Mouse (Mus musculus) liver, embryonic 14.5 days (tissue): Measurements from ENCODE around the gene Adam8. TPM values are rescaled to one million over a fixed set of nuclear protein-coding genes. Genes with fewer than 3 reads are reported as not detected.

Experiments
- ATAC-seq: fragments of 200-750 bp; cut with Nextera tagmentation; 2 replicates; pipeline ENCODE4 v1.8.0; 2017; ENCODE audit warnings: moderate number of reproducible peaks, mild to moderate bottlenecking, moderate library complexity; ENCODE audit not compliant: insufficient read depth
- DNase-seq, 3 experiments: peaks; one replicate each; pipeline ENCODE4 v3.0.0-alpha.2; 2012 to 2013; ENCODE audit warnings: low read depth in 3 of 3, low spot score in 3 of 3
- H3K27ac ChIP-seq: fragments of 300-500 bp; sonication (generic); 2 replicates; pipeline ENCODE4 v1.5.1; 2014; ENCODE audit warnings: moderate library complexity, mild to moderate bottlenecking, control low read depth, inconsistent platforms
- H3K27me3 ChIP-seq: fragments of 300-500 bp; sonication (generic); 2 replicates; pipeline ENCODE4 v1.6.1; 2014; ENCODE audit warnings: mild to moderate bottlenecking, low read length, moderate library complexity; ENCODE audit not compliant: control insufficient read depth, insufficient read depth
- H3K36me3 ChIP-seq: fragments of 300-500 bp; sonication (generic); replicated peaks from 2 replicates; pipeline ENCODE4 v1.6.1; 2014; ENCODE audit warnings: low read depth; ENCODE audit not compliant: control insufficient read depth, insufficient read depth
- H3K4me1 ChIP-seq, 2 experiments: fragments of 200-500 bp in 1 of 2; fragments of 300-500 bp in 1 of 2; sonication (generic) in 1 of 2; replicated peaks; 2 replicates each; pipeline ENCODE4 v1.6.1; 2012 to 2014; ENCODE audit warnings: antibody characterized with exemption in 1 of 2, inconsistent platforms in 1 of 2, low read length in 1 of 2; ENCODE audit not compliant: control insufficient read depth in 2 of 2, insufficient read depth in 2 of 2
- H3K4me2 ChIP-seq: fragments of 300-500 bp; sonication (generic); 2 replicates; pipeline ENCODE4 v1.6.1; 2014; ENCODE audit warnings: low read depth, mild to moderate bottlenecking, control low read depth, moderate library complexity
- H3K4me3 ChIP-seq, 2 experiments: fragments of 200-500 bp in 1 of 2; fragments of 300-500 bp in 1 of 2; sonication (generic) in 1 of 2; 2 replicates each; pipeline ENCODE4 v1.5.1; 2012 to 2014; ENCODE audit warnings: low read depth in 2 of 2, low read length in 2 of 2, mild to moderate bottlenecking in 2 of 2, control low read depth in 1 of 2, inconsistent platforms in 1 of 2, moderate library complexity in 1 of 2; ENCODE audit not compliant: insufficient read depth in 1 of 2
- H3K9ac ChIP-seq: fragments of 300-500 bp; sonication (generic); replicated peaks from 2 replicates; pipeline ENCODE4 v1.6.1; 2014; ENCODE audit warnings: mild to moderate bottlenecking, control low read depth, moderate library complexity
- H3K9me3 ChIP-seq: fragments of 300-500 bp; sonication (generic); 2 replicates; pipeline ENCODE4 v1.6.1; 2016; ENCODE audit warnings: low read length, mixed read lengths; ENCODE audit not compliant: control insufficient read depth
- CTCF ChIP-seq: IDR thresholded peaks from 2 replicates; pipeline ENCODE4 v1.5.1; 2016; ENCODE audit warnings: antibody characterized with exemption, low read depth, control low read depth
- EP300 ChIP-seq: IDR thresholded peaks from 2 replicates; pipeline ENCODE4 v1.6.1; 2016; ENCODE audit warnings: antibody characterized with exemption, low read depth
- whole genome bisulfite sequencing: fragments of 180-500 bp; shearing (Covaris S2); extraction: QIAGEN DNeasy Blood & Tissue Kit; methylation state at CpG from one replicate; pipeline ENCODE4 v1.1.7; 2014; ENCODE audit not compliant: insufficient replicate concordance; 5-methylcytosine and 5-hydroxymethylcytosine counted together
- polyA plus RNA-seq, 2 experiments: library from polyadenylated mRNA; depleted of rRNA in 1 of 2; stranded (reverse) in 1 of 2; unstranded in 1 of 2; fragments of >200 nt; fragmentation: Nextera tagmentation in 1 of 2; extraction: Ambion mirVana in 1 of 2; gene quantifications; 2 replicates each; pipeline versions ENCODE4 v1.2.1 to v1.2.3; 2012 to 2014

The Adam8 gene
- 0.83 and 0.98 TPM in 2 replicates for polyA plus RNA-seq (2012; rRNA removed)
- polyA plus RNA-seq (2014; fragmentation: Nextera tagmentation; extraction: Ambion mirVana): 0.34 and 0.46 TPM in 2 replicates

GRCm38 (mm10) chr7:139992406-139992805 lies at the start of gene Adam8:
Adam8 (minus strand) TSS chr7:139992562.
- Histone ChIP-seq H3K9ac (no peak within 1 kb of the TSS), H3K4me2 (no peak within 1 kb of the TSS), H3K4me3 (no peak within 1 kb of the TSS), H3K9me3 (no peaks in the 10 kb centered on the region), H3K27ac (no peak within 1 kb of the TSS), H3K27me3 (no peaks in the 10 kb centered on the region), H3K4me1 (no peaks in the 10 kb centered on the region), H3K36me3 (peaks cover 15% of the 10 kb centered on the region)
- DNase-seq (peak in 1 of 3 experiments; percentile 42), ATAC-seq (peak; percentile 71)
- WGBS: 11% methylated on average over 7 of the region's 7 CpGs
- TF ChIP-seq CTCF (no peak), EP300 (no peak)

- Histone ChIP-seq H3K36me3 (peaks cover 15% of the 10 kb centered on the region), H3K4me3 (peak overlapping the region; percentile 84 to 90), H3K27me3 (no peaks in the 10 kb centered on the region), H3K9ac (no peak overlapping the region), H3K4me1 (peaks cover 3 to 10% of the 10 kb centered on the region in 2 experiments; a peak in 3 of 4 replicates), H3K27ac (no peak overlapping the region), H3K9me3 (no peaks in the 10 kb centered on the region), H3K4me2 (peak overlapping the region; percentile 75)
- TF ChIP-seq EP300 (no peak), CTCF (no peak)
- 68% methylated on average over 3 of the region's 3 CpGs for WGBS
- ATAC-seq: no peak
- DNase-seq: no peak
Observed at GRCm38 (mm10) chr7:140037171-140037555, 44.8 kb upstream of the Adam8 start.

GRCm38 (mm10) chr7:140036281-140037170 lies 44.2 kb upstream of the Adam8 start, which contains the start of the genes Zfp511 and Tubgcp2:
Zfp511 (plus strand) TSS chr7:140036391.
Tubgcp2 (minus strand) TSS chr7:140036669.
- peak within 1 kb of the TSS; percentile 75 for H3K4me2 ChIP-seq
- peak within 1 kb of the TSS; percentile 94 for H3K9ac ChIP-seq
- DNase-seq (peak; percentile 92 to 93 (median 92)), ATAC-seq (peak; percentile 99)
- H3K4me1 ChIP-seq: peaks cover 3 to 10% of the 10 kb centered on the region in 2 experiments; a peak in 3 of 4 replicates
- peaks cover 19% of the 10 kb centered on the region for H3K36me3 ChIP-seq
- H3K27me3 ChIP-seq: no peaks in the 10 kb centered on the region
- 2% methylated on average over 69 of the region's 69 CpGs for WGBS
- H3K4me3 ChIP-seq: peak within 1 kb of the TSS; percentile 84 to 90
- no peaks in the 10 kb centered on the region for H3K9me3 ChIP-seq
- TF ChIP-seq CTCF (no peak), EP300 (no peak)
- H3K27ac ChIP-seq: peak within 1 kb of the TSS; percentile 63

- Histone ChIP-seq H3K27me3 (no peaks in the 10 kb centered on the region), H3K4me1 (peaks cover 3 to 10% of the 10 kb centered on the region in 2 experiments; a peak in 3 of 4 replicates), H3K9ac (peak overlapping the region; percentile 94), H3K27ac (peak overlapping the region; percentile 5; the same call in 1 of the 2 replicates), H3K4me2 (peak overlapping the region; percentile 75), H3K4me3 (peak overlapping the region; percentile 84 to 90), H3K9me3 (no peaks in the 10 kb centered on the region), H3K36me3 (peaks cover 30% of the 10 kb centered on the region)
- ATAC-seq: no peak
- TF ChIP-seq EP300 (no peak), CTCF (no peak)
- no peak for DNase-seq
- 11% methylated on average over 7 of the region's 7 CpGs for WGBS
Observed at GRCm38 (mm10) chr7:140035456-140035855, 43.1 kb upstream of the Adam8 start.

GRCm38 (mm10) chr7:140033386-140033785 lies 41.0 kb upstream of the Adam8 start:
- ATAC-seq (no peak), DNase-seq (no peak)
- WGBS: 94% methylated on average over 9 of the region's 9 CpGs
- TF ChIP-seq CTCF (no peak), EP300 (no peak)
- H3K4me3 ChIP-seq: no peak overlapping the region
- no peak overlapping the region for H3K27ac ChIP-seq
- H3K9me3 ChIP-seq: no peaks in the 10 kb centered on the region
- H3K27me3 ChIP-seq: no peaks in the 10 kb centered on the region
- peaks cover 51% of the 10 kb centered on the region for H3K36me3 ChIP-seq
- no peak overlapping the region for H3K9ac ChIP-seq
- no peak overlapping the region for H3K4me2 ChIP-seq
- peaks cover 3 to 10% of the 10 kb centered on the region in 2 experiments; a peak in 3 of 4 replicates for H3K4me1 ChIP-seq
